Mouse (Mus musculus): ENCODE measurements at regions not wholly inside any gene's neighbourhood (a gene's known extent, or its start where the extent isn't known, plus 50 kb on each side); places are given as distances from the start of the nearest gene placed in this dataset.

DNA sequence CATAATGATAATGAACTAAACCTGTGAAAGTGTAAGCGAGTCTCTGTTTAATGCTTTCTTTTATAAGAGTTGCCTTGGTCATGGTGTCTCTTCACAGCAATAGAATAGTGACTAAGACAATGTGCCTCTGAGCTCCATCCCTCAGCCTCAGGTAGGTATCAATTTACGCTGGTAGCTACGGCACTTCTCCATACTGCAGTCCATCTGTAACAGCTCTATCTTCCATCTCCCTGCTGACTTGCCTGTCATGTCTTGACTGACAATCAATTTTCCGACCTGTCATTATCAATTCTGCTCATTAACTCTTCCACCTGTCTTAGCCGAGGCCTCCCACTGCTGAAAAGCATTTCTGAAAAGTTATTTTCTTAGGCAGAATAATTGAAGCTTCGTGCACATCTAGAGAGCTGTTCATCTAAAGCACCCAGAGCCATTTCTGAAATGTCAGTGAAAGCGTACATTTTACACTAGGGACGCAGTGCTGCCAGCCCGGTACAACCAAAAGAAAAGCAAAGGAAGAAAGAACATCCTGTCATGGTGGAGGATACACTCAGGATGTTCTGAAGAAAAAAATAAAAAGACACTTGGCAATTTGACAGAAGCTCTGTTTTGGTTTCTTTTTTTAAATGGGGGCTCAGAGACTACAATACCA is 58.2 kb downstream of the Sst start:
- no peaks in the 10 kb centered on the region for H3K36me3 ChIP-seq (ENCODE audit: control insufficient read depth, insufficient read depth)
- no peak overlapping the region for H3ac ChIP-seq (ENCODE audit: control insufficient read depth, insufficient read length)
- H3K4me2 ChIP-seq (ENCODE audit: low read depth), result no peak overlapping the region
- TF ChIP-seq TCF12 (IDR thresholded peaks at IDR 0.05; ENCODE audit: insufficient read depth, poor library complexity, severe bottlenecking) (no peak), POLR2A (IDR thresholded peaks at IDR 0.05; ENCODE audit: insufficient read length, low read depth) (no peak), USF1 (IDR thresholded peaks at IDR 0.05; ENCODE audit: low read depth) (no peak), TCF3 (IDR thresholded peaks at IDR 0.05; ENCODE audit: insufficient read length, low read depth) (no peak), SRF (IDR thresholded peaks at IDR 0.05; ENCODE audit: control insufficient read depth, insufficient read length, low read depth) (no peak), E2F4 (IDR thresholded peaks at IDR 0.05; ENCODE audit: insufficient read depth) (no peak), MAX (IDR thresholded peaks at IDR 0.05; ENCODE audit: low read depth) (no peak), MYOD1 (IDR thresholded peaks at IDR 0.05; ENCODE audit: control insufficient read depth in 1 of 3, insufficient read length in 2 of 3, low read depth in 2 of 3) (no peak), CEBPB (IDR thresholded peaks at IDR 0.05; ENCODE audit: insufficient read depth, poor library complexity, severe bottlenecking) (no peak), MYOG (IDR thresholded peaks at IDR 0.05; ENCODE audit: control insufficient read depth in 1 of 3, insufficient read depth in 1 of 3, insufficient read length in 2 of 3, low read depth in 2 of 3) (no peak), POLR2AphosphoS2 (IDR thresholded peaks at IDR 0.05; ENCODE audit: insufficient read length, low read depth) (no peak), REST (IDR thresholded peaks at IDR 0.05; ENCODE audit: insufficient read depth, insufficient read length) (no peak)
- no peaks in the 10 kb centered on the region for H3K27me3 ChIP-seq (ENCODE audit: control insufficient read depth, insufficient read depth, insufficient read length)
- H3K79me2 ChIP-seq (ENCODE audit: control insufficient read depth, insufficient read depth), result no peaks in the 10 kb centered on the region
- no peak overlapping the region for H3K4me3 ChIP-seq

DNA sequence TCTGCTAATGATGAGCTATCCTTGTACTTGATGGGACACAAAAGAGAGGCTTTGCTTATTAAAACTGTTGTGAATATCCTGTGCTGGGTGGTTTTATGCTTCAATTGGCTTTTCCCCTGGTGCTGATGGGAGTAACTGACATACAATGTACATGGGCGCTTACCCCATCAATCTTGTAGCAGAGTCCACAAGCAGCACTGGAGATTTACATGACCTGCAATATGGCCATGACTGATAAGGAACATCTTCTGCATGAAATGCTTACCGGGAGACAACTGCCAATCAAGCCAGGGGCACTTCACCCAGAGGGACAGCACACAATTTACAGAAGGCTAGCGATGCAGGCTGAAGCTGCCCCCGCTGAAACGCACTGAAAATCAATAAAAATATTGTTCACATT is 65.1 kb downstream of the Sst start:
- TF ChIP-seq USF1 (IDR thresholded peaks at IDR 0.05; ENCODE audit: low read depth) (no peak), POLR2AphosphoS2 (IDR thresholded peaks at IDR 0.05; ENCODE audit: insufficient read length, low read depth) (no peak), E2F4 (IDR thresholded peaks at IDR 0.05; ENCODE audit: insufficient read depth) (no peak), REST (IDR thresholded peaks at IDR 0.05; ENCODE audit: insufficient read depth, insufficient read length) (no peak), POLR2A (IDR thresholded peaks at IDR 0.05; ENCODE audit: insufficient read length, low read depth) (no peak), CEBPB (IDR thresholded peaks at IDR 0.05; ENCODE audit: insufficient read depth, poor library complexity, severe bottlenecking) (no peak), MAX (IDR thresholded peaks at IDR 0.05; ENCODE audit: low read depth) (no peak), MYOG (IDR thresholded peaks at IDR 0.05; ENCODE audit: control insufficient read depth in 1 of 3, insufficient read depth in 1 of 3, insufficient read length in 2 of 3, low read depth in 2 of 3) (no peak), TCF12 (IDR thresholded peaks at IDR 0.05; ENCODE audit: insufficient read depth, poor library complexity, severe bottlenecking) (no peak), SRF (IDR thresholded peaks at IDR 0.05; ENCODE audit: control insufficient read depth, insufficient read length, low read depth) (no peak), TCF3 (IDR thresholded peaks at IDR 0.05; ENCODE audit: insufficient read length, low read depth) (no peak)
- Histone ChIP-seq H3ac (ENCODE audit: control insufficient read depth, insufficient read length) (no peak overlapping the region), H3K27me3 (ENCODE audit: control insufficient read depth, insufficient read depth, insufficient read length) (no peaks in the 10 kb centered on the region), H3K36me3 (ENCODE audit: control insufficient read depth, insufficient read depth) (no peaks in the 10 kb centered on the region), H3K4me2 (ENCODE audit: low read depth) (no peak overlapping the region), H3K4me3 (no peak overlapping the region), H3K79me2 (ENCODE audit: control insufficient read depth, insufficient read depth) (no peaks in the 10 kb centered on the region)

DNA sequence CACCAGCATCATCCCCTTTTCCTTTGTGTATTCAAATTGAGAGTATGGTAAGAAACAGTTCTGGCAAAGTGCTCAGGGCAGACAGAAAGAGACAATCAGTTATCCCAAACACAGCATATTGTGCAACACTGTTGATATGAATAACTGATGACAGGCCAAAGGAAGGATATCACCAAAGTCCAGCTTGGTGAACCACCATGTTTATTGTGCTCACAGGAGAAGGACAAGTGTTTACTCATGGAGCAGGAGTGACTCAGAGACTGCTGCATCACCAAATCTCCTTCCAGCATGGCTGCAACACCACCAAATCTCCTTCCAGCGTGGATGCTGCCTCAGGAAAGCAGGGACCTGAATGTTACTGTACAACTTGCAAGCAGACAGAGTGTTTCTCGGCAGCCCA is 105.5 kb downstream of the Sst start:
- Histone ChIP-seq H3K79me2 (ENCODE audit: control insufficient read depth, insufficient read depth) (no peaks in the 10 kb centered on the region), H3ac (ENCODE audit: control insufficient read depth, insufficient read length) (no peak overlapping the region), H3K4me3 (no peak overlapping the region), H3K4me2 (ENCODE audit: low read depth) (no peak overlapping the region), H3K27me3 (ENCODE audit: control insufficient read depth, insufficient read depth, insufficient read length) (no peaks in the 10 kb centered on the region), H3K36me3 (ENCODE audit: control insufficient read depth, insufficient read depth) (no peaks in the 10 kb centered on the region)
- no peak for TF ChIP-seq USF1 (IDR thresholded peaks at IDR 0.05; ENCODE audit: low read depth)

DNA sequence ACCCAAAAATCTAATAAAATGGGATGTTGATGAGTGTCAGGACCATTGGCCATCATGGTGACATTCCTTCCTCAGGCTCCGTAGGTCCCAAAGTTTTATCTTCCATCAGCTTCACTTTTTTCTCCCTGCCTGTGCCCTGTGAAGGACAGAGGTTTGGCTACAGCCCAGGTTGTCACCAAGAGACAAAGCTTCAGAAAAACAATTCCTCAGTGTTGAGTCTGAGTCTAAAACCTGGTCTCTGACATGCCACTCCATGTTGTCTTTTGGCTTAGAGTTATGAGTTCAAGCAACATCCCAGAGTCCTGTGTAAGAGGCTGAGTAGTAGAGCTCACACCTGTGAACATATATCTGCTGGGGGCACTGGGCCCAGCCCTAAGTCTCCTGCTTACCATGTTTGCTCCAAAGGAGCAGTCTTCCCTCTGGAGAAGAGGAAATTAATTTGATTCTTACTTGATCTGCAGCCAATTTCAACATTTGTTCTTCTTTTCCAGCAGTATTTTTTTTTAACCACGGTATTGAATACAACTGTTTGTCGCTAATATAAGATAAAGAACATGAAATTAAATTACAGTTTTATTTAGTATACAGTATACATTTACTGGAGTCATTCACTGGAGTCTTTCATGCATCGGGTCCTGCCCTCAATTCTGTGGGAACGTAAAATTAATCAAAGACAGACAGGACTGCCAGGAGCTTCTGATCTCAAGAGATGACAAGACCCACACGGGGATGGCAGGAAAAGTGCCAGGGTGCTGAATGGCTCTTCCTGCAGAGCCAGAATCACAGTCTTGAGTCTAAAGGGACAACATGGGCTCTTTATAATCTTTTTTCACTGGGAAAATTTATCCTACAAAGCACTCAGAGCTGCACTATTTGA is 106.5 kb downstream of the Sst start:
- Histone ChIP-seq H3K4me2 (ENCODE audit: low read depth) (no peak overlapping the region), H3K36me3 (ENCODE audit: control insufficient read depth, insufficient read depth) (no peaks in the 10 kb centered on the region), H3K4me3 (no peak overlapping the region), H3ac (ENCODE audit: control insufficient read depth, insufficient read length) (no peak overlapping the region), H3K79me2 (ENCODE audit: control insufficient read depth, insufficient read depth) (no peaks in the 10 kb centered on the region), H3K27me3 (ENCODE audit: control insufficient read depth, insufficient read depth, insufficient read length) (no peaks in the 10 kb centered on the region)
- TF ChIP-seq TCF12 (IDR thresholded peaks at IDR 0.05; ENCODE audit: insufficient read depth, poor library complexity, severe bottlenecking), result no peak
- TF ChIP-seq USF1 (IDR thresholded peaks at IDR 0.05; ENCODE audit: low read depth), result no peak
- TF ChIP-seq CEBPB (IDR thresholded peaks at IDR 0.05; ENCODE audit: insufficient read depth, poor library complexity, severe bottlenecking), result no peak
- no peak for TF ChIP-seq POLR2A (IDR thresholded peaks at IDR 0.05; ENCODE audit: insufficient read length, low read depth)
- TF ChIP-seq POLR2AphosphoS2 (IDR thresholded peaks at IDR 0.05; ENCODE audit: insufficient read length, low read depth), result no peak
- no peak for TF ChIP-seq REST (IDR thresholded peaks at IDR 0.05; ENCODE audit: insufficient read depth, insufficient read length)
- no peak for TF ChIP-seq MYOD1 (IDR thresholded peaks at IDR 0.05; ENCODE audit: control insufficient read depth in 1 of 3, insufficient read length in 2 of 3, low read depth in 2 of 3)
- no peak for TF ChIP-seq SRF (IDR thresholded peaks at IDR 0.05; ENCODE audit: control insufficient read depth, insufficient read length, low read depth)
- TF ChIP-seq E2F4 (IDR thresholded peaks at IDR 0.05; ENCODE audit: insufficient read depth), result no peak
- TF ChIP-seq MYOG (IDR thresholded peaks at IDR 0.05; ENCODE audit: control insufficient read depth in 1 of 3, insufficient read depth in 1 of 3, insufficient read length in 2 of 3, low read depth in 2 of 3), result no peak
- no peak for TF ChIP-seq MAX (IDR thresholded peaks at IDR 0.05; ENCODE audit: low read depth)
- no peak for TF ChIP-seq TCF3 (IDR thresholded peaks at IDR 0.05; ENCODE audit: insufficient read length, low read depth)
